Mouse (Mus musculus): ENCODE measurements at regions not wholly inside any gene's neighbourhood (a gene's known extent, or its start where the extent isn't known, plus 50 kb on each side); places are given as distances from the start of the nearest gene placed in this dataset.

DNA sequence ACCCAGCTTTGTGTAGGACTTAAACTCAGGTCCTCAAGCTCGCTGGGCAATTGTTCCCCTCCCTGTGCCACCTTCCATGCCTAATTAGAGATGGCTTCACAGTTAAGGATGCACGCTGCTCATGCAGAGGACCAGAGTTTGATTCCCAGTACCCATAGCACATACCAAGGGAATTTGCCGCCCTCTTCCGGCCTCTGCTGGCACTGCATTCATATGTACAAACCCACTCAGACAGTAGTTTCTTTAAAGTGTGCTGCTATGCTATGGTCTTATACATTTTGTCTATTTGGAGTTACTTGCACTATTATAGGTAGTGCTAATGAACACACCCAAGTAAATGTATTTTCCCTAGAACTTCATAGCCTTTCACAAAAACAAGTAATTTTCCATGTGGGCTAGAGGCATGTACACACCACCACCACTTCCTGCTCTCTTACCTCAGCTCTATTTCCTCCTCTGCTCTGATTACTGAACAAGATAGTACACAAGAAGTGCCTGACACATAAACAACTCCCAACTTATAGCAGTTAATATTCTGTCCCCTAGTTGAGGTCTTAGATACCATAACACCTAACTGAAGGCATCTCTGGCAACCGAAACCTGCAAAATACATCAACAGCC is 57.4 kb upstream of the Clint1 start:
- TF ChIP-seq MAX (IDR thresholded peaks at IDR 0.05; ENCODE audit: low read depth) (no peak), POLR2A (IDR thresholded peaks at IDR 0.05; ENCODE audit: insufficient read length, low read depth) (no peak), CEBPB (IDR thresholded peaks at IDR 0.05; ENCODE audit: insufficient read depth, poor library complexity, severe bottlenecking) (no peak), MYOG (IDR thresholded peaks at IDR 0.05; ENCODE audit: control insufficient read depth in 1 of 3, insufficient read depth in 1 of 3, insufficient read length in 2 of 3, low read depth in 2 of 3) (no peak), POLR2AphosphoS2 (IDR thresholded peaks at IDR 0.05; ENCODE audit: insufficient read length, low read depth) (no peak), TCF12 (IDR thresholded peaks at IDR 0.05; ENCODE audit: insufficient read depth, poor library complexity, severe bottlenecking) (no peak)
